Mouse (Mus musculus) hindbrain, embryonic 14.5 days (tissue): Measurements from ENCODE around the gene Ccdc9b. TPM values are rescaled to one million over a fixed set of nuclear protein-coding genes. Genes with fewer than 3 reads are reported as not detected.

ENCODE experiments used
- ATAC-seq: fragments of 200-750 bp; cut with Nextera tagmentation; 2 replicates; pipeline ENCODE4 v1.8.0; 2017; ENCODE audit warnings: moderate number of reproducible peaks, mild to moderate bottlenecking, moderate TSS enrichment, moderate library complexity; ENCODE audit not compliant: low FRiP score
- DNase-seq: peaks from one replicate; pipeline ENCODE4 v3.0.0-alpha.2; 2015; ENCODE audit warnings: low spot score
- H3K27ac ChIP-seq: fragments of 300-500 bp; sonication (generic); 2 replicates; pipeline ENCODE4 v1.5.1; 2014; ENCODE audit warnings: mild to moderate bottlenecking, moderate library complexity
- H3K27me3 ChIP-seq: fragments of 300-500 bp; sonication (generic); 2 replicates; pipeline ENCODE4 v1.6.1; 2014; ENCODE audit warnings: mild to moderate bottlenecking, low read length, mixed read lengths; ENCODE audit not compliant: control insufficient read depth, insufficient read depth
- H3K36me3 ChIP-seq: fragments of 300-500 bp; sonication (generic); replicated peaks from 2 replicates; pipeline ENCODE4 v1.6.1; 2014; ENCODE audit not compliant: control insufficient read depth, insufficient read depth
- H3K4me1 ChIP-seq: fragments of 300-500 bp; sonication (generic); replicated peaks from 2 replicates; pipeline ENCODE4 v1.6.1; 2014; ENCODE audit warnings: antibody characterized with exemption, low read length, mixed read lengths; ENCODE audit not compliant: control insufficient read depth, insufficient read depth
- H3K4me2 ChIP-seq: fragments of 300-500 bp; sonication (generic); replicated peaks from 2 replicates; pipeline ENCODE4 v1.6.1; 2014; ENCODE audit warnings: mild to moderate bottlenecking, moderate library complexity
- H3K4me3 ChIP-seq: fragments of 300-500 bp; sonication (generic); replicated peaks from 2 replicates; pipeline ENCODE4 v1.5.1; 2014; ENCODE audit warnings: mild to moderate bottlenecking, low read length
- H3K9ac ChIP-seq: fragments of 300-500 bp; sonication (generic); 2 replicates; pipeline ENCODE4 v1.6.1; 2014
- H3K9me3 ChIP-seq: fragments of 300-500 bp; sonication (generic); 2 replicates; pipeline ENCODE4 v1.6.1; 2016; ENCODE audit warnings: low read length; ENCODE audit not compliant: control insufficient read depth
- WGBS: fragments of 180-500 bp; shearing (Covaris S2); extraction: QIAGEN DNeasy Blood & Tissue Kit; methylation state at CpG from one replicate; pipeline ENCODE4 v1.1.7; 2014; 5-methylcytosine and 5-hydroxymethylcytosine counted together
- polyA plus RNA-seq: library from polyadenylated mRNA; unstranded; fragments of >200 nt; fragmentation: Nextera tagmentation; extraction: Ambion mirVana; gene quantifications from 2 replicates; pipeline ENCODE4 v1.2.1, GENCODE M21; 2014

Gene Ccdc9b
- polyA plus RNA-seq, 1 experiment from 2014 or later = 0.87 TPM

DNA sequence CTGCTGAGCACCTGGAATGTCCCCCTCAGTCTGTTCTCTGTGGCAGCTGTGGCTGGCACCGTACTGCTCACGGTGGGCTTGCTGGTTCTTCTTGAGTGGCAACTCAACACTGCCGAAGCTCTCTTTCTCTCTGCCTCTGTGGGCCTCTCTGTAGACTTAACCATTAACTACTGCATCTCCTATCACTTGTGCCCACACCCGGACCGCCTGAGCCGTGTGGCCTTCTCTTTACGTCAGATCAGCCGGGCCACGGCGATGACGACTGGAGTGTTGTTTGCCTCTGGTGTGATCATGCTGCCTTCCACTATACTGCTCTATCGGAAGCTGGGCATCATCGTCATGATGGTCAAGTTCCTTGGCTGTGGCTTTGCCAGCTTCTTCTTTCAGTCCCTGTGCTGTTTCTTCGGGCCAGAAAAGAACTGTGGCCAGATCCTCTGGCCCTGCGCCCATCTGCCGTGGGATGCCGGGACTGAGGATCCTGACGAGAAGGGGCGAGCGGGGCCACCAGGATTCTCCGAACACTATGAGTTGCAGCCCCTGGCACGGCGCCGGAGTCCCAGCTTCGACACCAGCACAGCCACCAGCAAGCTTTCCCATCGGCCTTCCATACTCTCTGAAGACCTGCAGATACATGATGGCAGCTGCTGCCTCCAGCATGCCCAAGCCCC lies 29.3 kb upstream of the Ccdc9b start:
- no peak overlapping the region for H3K4me2 ChIP-seq

DNA sequence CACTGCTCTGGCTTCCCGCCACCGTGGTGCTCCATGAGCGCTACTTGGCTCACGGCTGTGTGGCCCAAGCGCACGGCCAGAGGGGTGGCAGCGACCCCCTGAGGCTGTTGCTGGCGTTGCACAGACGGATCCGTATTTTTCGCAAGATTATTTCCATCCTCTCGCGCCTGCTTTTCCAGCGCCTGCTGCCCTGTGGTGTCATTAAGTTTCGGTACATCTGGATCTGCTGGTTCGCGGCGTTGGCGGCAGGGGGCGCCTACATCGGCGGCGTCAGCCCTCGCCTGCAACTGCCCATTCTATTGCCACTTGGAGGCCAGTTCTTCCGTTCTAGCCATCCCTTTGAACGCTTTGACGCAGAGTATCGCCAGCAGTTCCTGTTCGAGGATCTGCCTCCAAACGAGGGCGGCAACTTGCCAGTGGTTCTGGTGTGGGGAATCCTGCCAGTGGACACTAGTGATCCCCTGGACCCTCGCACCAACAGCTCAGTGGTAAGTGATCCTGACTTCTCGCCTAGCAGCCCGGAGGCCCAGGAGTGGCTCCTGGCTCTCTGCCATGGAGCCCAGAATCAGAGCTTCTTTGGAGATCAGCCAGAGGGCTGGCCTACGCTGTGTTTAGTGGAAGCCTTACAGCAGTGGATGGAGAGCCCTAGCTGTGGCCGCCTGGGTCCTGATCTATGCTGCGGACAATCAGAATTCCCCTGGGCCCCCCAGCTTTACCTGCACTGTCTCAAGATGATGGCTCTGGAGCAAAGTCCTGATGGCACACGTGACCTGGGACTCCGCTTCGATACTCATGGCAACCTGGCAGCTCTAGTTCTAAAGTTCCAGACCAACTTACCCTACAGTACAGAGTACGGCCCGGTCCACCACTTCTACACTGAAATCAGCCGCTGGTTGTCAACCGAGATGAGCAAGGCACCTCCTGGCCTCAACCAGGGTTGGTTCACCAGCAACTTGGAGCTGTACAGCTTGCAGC lies 28.4 kb upstream of the Ccdc9b start:
- no peak overlapping the region for H3K9ac ChIP-seq
- H3K27ac ChIP-seq = no peak overlapping the region
- ATAC-seq (peak; percentile 56; the same call in 1 of the 2 replicates), DNase-seq (peak; percentile 57)
- no peaks in the 10 kb centered on the region for H3K27me3 ChIP-seq
- WGBS = 25% methylated on average over 44 of the region's 44 CpGs
- H3K36me3 ChIP-seq = peaks cover 71% of the 10 kb centered on the region
- H3K4me3 ChIP-seq = no peak overlapping the region
- H3K4me1 ChIP-seq = no peaks in the 10 kb centered on the region
- peak overlapping the region; percentile 26 for H3K4me2 ChIP-seq
- no peaks in the 10 kb centered on the region for H3K9me3 ChIP-seq

More for the DNA sequence above, 29.3 kb upstream of the Ccdc9b start:
- Histone ChIP-seq H3K27ac (no peak overlapping the region), H3K36me3 (peaks cover 62% of the 10 kb centered on the region), H3K9me3 (no peaks in the 10 kb centered on the region), H3K27me3 (no peaks in the 10 kb centered on the region), H3K9ac (no peak overlapping the region), H3K4me3 (no peak overlapping the region), H3K4me1 (no peaks in the 10 kb centered on the region)
- WGBS = 91% methylated on average over 26 of the region's 26 CpGs
- ATAC-seq (no peak), DNase-seq (no peak)

DNA sequence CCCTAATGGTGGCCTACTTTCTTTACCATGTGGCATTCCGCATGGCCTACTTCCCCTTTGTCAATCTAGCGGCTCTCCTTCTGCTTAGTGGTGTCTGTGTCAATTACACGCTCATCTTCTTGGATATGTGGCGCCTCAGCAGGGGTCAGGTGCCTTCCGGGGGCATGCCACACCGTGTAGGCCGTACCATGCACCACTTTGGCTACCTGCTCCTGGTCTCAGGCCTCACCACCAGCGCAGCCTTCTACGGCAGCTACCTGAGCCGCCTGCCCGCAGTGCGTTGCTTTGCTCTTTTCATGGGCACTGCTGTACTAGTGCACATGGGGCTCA lies 27.7 kb upstream of the Ccdc9b start:
- Histone ChIP-seq H3K4me1 (no peaks in the 10 kb centered on the region), H3K4me3 (no peak overlapping the region), H3K9me3 (no peaks in the 10 kb centered on the region), H3K9ac (no peak overlapping the region), H3K36me3 (peaks cover 73% of the 10 kb centered on the region), H3K27ac (no peak overlapping the region), H3K27me3 (no peaks in the 10 kb centered on the region), H3K4me2 (peak overlapping the region; percentile 26)
- DNase-seq (no peak), ATAC-seq (no peak; the same call in 1 of the 2 replicates)
- 48% methylated on average over 12 of the region's 12 CpGs for WGBS

DNA sequence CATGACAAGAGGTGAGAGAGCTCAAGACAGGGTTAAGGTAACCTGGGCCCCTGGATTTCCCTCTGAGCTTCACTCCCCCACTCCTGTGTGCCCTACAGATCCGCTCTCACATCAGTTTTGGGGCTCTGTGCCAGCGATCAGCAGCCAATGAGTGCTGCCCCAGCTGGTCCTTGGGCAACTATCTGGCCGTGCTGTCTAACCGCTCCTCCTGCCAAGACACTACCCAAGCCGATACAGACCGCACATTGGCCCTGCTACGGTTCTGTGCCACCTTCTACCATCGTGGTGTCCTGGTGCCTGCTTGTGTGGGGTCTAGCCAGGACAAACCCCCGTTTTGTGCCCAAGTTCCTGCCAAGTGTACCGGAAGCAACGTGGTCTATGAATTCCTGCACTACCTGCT lies 27.0 kb upstream of the Ccdc9b start:
- Histone ChIP-seq H3K9ac (no peak overlapping the region), H3K4me3 (no peak overlapping the region), H3K27me3 (no peaks in the 10 kb centered on the region), H3K9me3 (no peaks in the 10 kb centered on the region), H3K4me2 (no peak overlapping the region), H3K4me1 (no peaks in the 10 kb centered on the region), H3K27ac (no peak overlapping the region), H3K36me3 (peaks cover 73% of the 10 kb centered on the region)
- DNase-seq (peak; percentile 33), ATAC-seq (no peak)
- 80% methylated on average over 11 of the region's 11 CpGs for WGBS

DNA sequence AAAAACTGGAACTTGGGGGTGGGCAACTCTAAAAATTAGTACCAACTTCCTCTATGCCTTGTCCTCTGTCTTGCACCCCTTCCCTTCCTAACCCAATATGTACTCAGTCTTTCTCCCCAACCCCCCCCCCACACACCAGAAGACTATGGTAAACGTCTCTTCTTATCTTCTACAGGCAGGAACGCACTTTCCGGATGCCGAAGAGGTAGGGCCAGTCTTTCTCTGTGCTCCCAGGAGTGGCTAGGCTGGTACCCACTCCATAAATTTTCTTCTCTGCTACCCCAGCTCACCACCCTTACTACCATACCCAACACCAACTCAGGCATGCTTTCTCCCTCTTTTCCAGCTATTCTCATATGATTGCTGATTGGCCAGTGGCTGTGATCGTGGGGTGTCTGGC lies 24.1 kb upstream of the Ccdc9b start:
- no peak for DNase-seq
- Histone ChIP-seq H3K27ac (no peak overlapping the region), H3K27me3 (no peaks in the 10 kb centered on the region), H3K36me3 (peaks cover 56% of the 10 kb centered on the region), H3K4me1 (no peaks in the 10 kb centered on the region), H3K9me3 (no peaks in the 10 kb centered on the region), H3K4me3 (no peak overlapping the region), H3K4me2 (no peak overlapping the region), H3K9ac (no peak overlapping the region)
- no peak for ATAC-seq
- WGBS = 89% methylated on average over 5 of the region's 5 CpGs

DNA sequence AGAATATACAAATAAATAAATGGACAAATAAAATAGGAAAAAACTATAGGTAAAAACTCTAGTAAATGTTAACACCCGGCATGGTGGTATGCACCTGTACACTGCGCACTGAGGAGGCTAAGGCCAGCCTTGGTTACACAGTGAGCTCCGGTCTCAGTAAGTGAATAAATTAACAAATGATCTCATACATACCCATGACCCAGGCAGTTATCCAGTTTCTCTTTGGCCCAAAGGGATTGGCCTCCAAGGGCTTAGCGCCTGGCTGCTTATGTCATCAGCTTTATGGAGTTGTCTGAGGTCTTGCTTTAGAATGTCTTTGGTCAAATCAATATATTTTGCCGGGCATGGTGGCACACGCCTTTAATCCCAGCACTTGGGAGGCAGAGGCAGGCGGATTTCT lies 21.2 kb upstream of the Ccdc9b start:
- no peak overlapping the region for H3K27ac ChIP-seq
- H3K4me2 ChIP-seq = no peak overlapping the region
- peaks cover 29% of the 10 kb centered on the region for H3K36me3 ChIP-seq
- H3K4me3 ChIP-seq = no peak overlapping the region
- DNase-seq (no peak), ATAC-seq (no peak)
- H3K27me3 ChIP-seq = no peaks in the 10 kb centered on the region
- peaks cover 16% of the 10 kb centered on the region for H3K4me1 ChIP-seq
- WGBS = 92% methylated on average over 7 of the region's 7 CpGs
- H3K9me3 ChIP-seq = no peaks in the 10 kb centered on the region
- H3K9ac ChIP-seq = no peak overlapping the region

DNA sequence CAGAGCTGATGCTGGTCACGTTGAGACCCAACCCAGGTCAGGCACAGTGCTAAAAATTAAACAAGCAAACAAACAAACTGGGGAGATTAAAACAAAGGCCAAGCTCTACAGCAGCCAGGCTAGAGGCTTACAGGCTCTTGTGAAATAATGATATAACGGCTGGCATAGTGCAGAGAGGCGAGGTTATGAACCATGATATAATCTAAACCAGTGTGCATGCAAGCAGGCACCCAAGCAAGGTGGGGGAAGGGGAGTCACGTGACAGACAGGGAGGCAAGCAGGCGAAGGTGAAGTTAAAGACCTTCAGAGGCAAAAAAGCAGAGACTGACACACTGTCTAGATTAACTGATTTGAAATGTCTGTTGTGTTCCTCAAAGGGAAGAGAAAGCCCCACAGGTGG lies 20.6 kb upstream of the Ccdc9b start:
- peaks cover 25% of the 10 kb centered on the region for H3K36me3 ChIP-seq
- H3K27me3 ChIP-seq = no peaks in the 10 kb centered on the region
- no peak overlapping the region for H3K27ac ChIP-seq
- no peak for DNase-seq
- no peak overlapping the region for H3K9ac ChIP-seq
- WGBS = 72% methylated on average over 5 of the region's 5 CpGs
- no peaks in the 10 kb centered on the region for H3K9me3 ChIP-seq
- ATAC-seq = no peak
- peaks cover 16% of the 10 kb centered on the region for H3K4me1 ChIP-seq
- H3K4me3 ChIP-seq = no peak overlapping the region
- no peak overlapping the region for H3K4me2 ChIP-seq

DNA sequence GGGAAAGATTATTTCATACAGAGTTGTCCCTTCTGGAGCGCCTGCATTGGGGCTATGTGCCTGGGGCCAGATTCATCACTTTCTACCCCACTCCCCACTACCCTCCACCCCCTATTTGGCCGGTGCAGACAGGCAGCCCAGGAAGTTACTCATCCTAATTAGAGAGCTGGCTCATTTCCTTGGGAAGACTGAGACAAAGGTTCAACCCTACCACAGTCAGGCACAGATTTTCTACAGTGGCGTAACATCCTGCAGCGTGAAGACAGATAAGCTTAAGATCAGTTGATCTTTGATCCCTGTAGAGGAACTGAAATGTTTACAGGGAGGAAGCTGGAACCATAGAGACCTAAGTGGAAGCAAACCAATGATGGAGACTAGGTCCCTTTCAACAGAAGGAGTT lies 19.8 kb upstream of the Ccdc9b start:
- H3K9ac ChIP-seq = no peak overlapping the region
- H3K4me2 ChIP-seq = no peak overlapping the region
- H3K36me3 ChIP-seq = peaks cover 17% of the 10 kb centered on the region
- no peaks in the 10 kb centered on the region for H3K9me3 ChIP-seq
- no peaks in the 10 kb centered on the region for H3K27me3 ChIP-seq
- H3K27ac ChIP-seq = no peak overlapping the region
- WGBS = 76% methylated on average over 4 of the region's 4 CpGs
- peaks cover 16% of the 10 kb centered on the region for H3K4me1 ChIP-seq
- DNase-seq = no peak
- no peak for ATAC-seq
- H3K4me3 ChIP-seq = no peak overlapping the region

DNA sequence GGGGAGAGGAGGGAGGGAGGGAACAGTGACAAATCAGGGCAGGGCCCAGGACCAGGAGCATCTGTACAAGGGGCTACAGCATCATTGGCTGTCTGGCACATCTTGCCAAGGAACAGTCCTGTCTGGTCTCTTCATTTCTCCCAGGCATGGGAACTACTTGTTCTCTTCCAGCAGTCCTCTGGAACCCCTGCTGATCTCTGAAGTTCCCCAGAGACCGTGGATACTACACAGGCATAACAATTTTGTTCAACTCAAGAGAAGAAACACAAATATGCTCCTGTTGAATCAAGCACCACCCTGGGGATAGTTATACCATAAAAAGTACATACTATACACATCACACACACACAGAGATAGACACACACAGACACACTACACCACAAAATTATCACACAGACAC lies 18.7 kb upstream of the Ccdc9b start:
- H3K4me2 ChIP-seq = peak overlapping the region; percentile 65
- no peaks in the 10 kb centered on the region for H3K9me3 ChIP-seq
- peaks cover 5% of the 10 kb centered on the region for H3K36me3 ChIP-seq
- no peak for DNase-seq
- H3K4me1 ChIP-seq = peaks cover 16% of the 10 kb centered on the region
- H3K9ac ChIP-seq = no peak overlapping the region
- H3K4me3 ChIP-seq = peak overlapping the region; percentile 44; the same call in 1 of the 2 replicates
- WGBS = 33% methylated on average over 1 of the region's 1 CpGs
- no peak for ATAC-seq
- no peak overlapping the region for H3K27ac ChIP-seq
- H3K27me3 ChIP-seq = no peaks in the 10 kb centered on the region
